In genomic region chr3:127322870-127323269, GRCm38 (mm10) we compare ENCODE assay signal across 8 mouse cellular contexts.
DNase-seq lines count a peak whose midpoint lies in the region; ATAC-seq lines count a peak whose summit lies in the region.

No protein-coding gene starts in this region.

- no peak overlapping the region for H3K4me2 ChIP-seq in limb, embryonic 11.5 days (ENCODE audit: low read depth, severe bottlenecking)

- no peak overlapping the region for H3K27ac ChIP-seq in limb, embryonic 11.5 days (replicated peaks; ENCODE audit: low read depth, low read length)
- no peak overlapping the region for H3K27ac ChIP-seq in limb, embryonic 10.5 days

- no peaks in the 10 kb centered on the region for H3K36me3 ChIP-seq in limb, embryonic 11.5 days (ENCODE audit: control insufficient read depth, insufficient read depth, low read length)
- H3K36me3 ChIP-seq in limb, embryonic 10.5 days, result no peaks in the 10 kb centered on the region

- H3K4me3 ChIP-seq in limb, embryonic 11.5 days (ENCODE audit: low read depth, low read length), result no peak overlapping the region
- H3K4me3 ChIP-seq in limb, embryonic 10.5 days, result no peak overlapping the region

- H3K27me3 ChIP-seq in limb, embryonic 11.5 days (ENCODE audit: control insufficient read depth, insufficient read depth, low read length), result no peaks in the 10 kb centered on the region
- H3K27me3 ChIP-seq in limb, embryonic 10.5 days (ENCODE audit: low read depth, poor library complexity, severe bottlenecking), result no peaks in the 10 kb centered on the region

- no peaks in the 10 kb centered on the region for H3K4me1 ChIP-seq in limb, embryonic 11.5 days (ENCODE audit: control insufficient read depth, insufficient read depth, low read length)
- no peaks in the 10 kb centered on the region for H3K4me1 ChIP-seq in limb, embryonic 10.5 days

- no peak overlapping the region for H3K9ac ChIP-seq in limb, embryonic 11.5 days (ENCODE audit: low read length)

- no peaks in the 10 kb centered on the region for H3K9me3 ChIP-seq in limb, embryonic 11.5 days (ENCODE audit: control insufficient read depth, low read length)
- H3K9me3 ChIP-seq in limb, embryonic 10.5 days (replicated peaks), result no peaks in the 10 kb centered on the region

- no peak for ATAC-seq in limb, embryonic 11.5 days (ENCODE audit: insufficient number of reproducible peaks, low FRiP score, low TSS enrichment, low read depth)

- peak; percentile 16 for DNase-seq in adrenal gland, adult 2 months
- DNase-seq in adrenal gland, postnatal 4 days (ENCODE audit: low spot score in 2 of 2), result no peak
- DNase-seq in limb, embryonic 11.5 days (ENCODE audit: low spot score), result peak; percentile 73
- no peak for DNase-seq in limb, embryonic 10.5 days (ENCODE audit: low spot score)
- peak; percentile 82 for DNase-seq in NIH3T3 (ENCODE audit: low read depth)
- DNase-seq in embryo, embryonic 10.5 days (ENCODE audit: low spot score), result peak; percentile 89
- peak; percentile 38 to 43 for DNase-seq in kidney, postnatal 36 days
- peak; percentile 37 for DNase-seq in naive thymus-derived CD4-positive, alpha-beta T cell, adult 2 months (ENCODE audit: low read depth)

Comparison
In these comparisons a context has a peak if more than half of its experiments do, and no peak if none do; other contexts are left out.
1. DNase-seq: peak in adrenal gland, adult 2 months (single experiment), limb, embryonic 11.5 days (single experiment), NIH3T3 (single experiment), embryo, embryonic 10.5 days (single experiment), kidney, postnatal 36 days (2 of 2) and naive thymus-derived CD4-positive, alpha-beta T cell, adult 2 months (single experiment); none in adrenal gland, postnatal 4 days (0 of 2) and limb, embryonic 10.5 days (single experiment).